Mouse (Mus musculus) kidney, adult 2 months (tissue): ENCODE results near the gene Sap30bp. TPM values are rescaled to one million over a fixed set of nuclear protein-coding genes. Genes with fewer than 3 reads are reported as not detected.

Source experiments
- DNase-seq: peaks from one replicate; pipeline ENCODE4 v3.0.0; 2021
- H3K27ac ChIP-seq: fragments of 200-500 bp; 2 replicates; pipeline ENCODE4 v1.5.1; 2012; ENCODE audit warnings: low read depth, low read length, control low read depth, inconsistent platforms; ENCODE audit not compliant: insufficient read depth
- H3K27me3 ChIP-seq: fragments of 200-500 bp; replicated peaks from 2 replicates; pipeline ENCODE4 v1.6.1; 2012; ENCODE audit warnings: mild to moderate bottlenecking, moderate library complexity, low read length, inconsistent platforms; ENCODE audit not compliant: control insufficient read depth, insufficient read depth
- H3K36me3 ChIP-seq: fragments of 200-500 bp; 2 replicates; pipeline ENCODE4 v1.6.1; 2012; ENCODE audit warnings: mild to moderate bottlenecking, moderate library complexity, low read length, inconsistent platforms; ENCODE audit not compliant: control insufficient read depth, insufficient read depth
- H3K4me1 ChIP-seq: fragments of 200-500 bp; 2 replicates; pipeline ENCODE4 v1.6.1; 2011; ENCODE audit warnings: low read length; ENCODE audit not compliant: control insufficient read depth, insufficient read depth
- H3K4me3 ChIP-seq: fragments of 200-500 bp; 2 replicates; pipeline ENCODE4 v1.5.1; 2011; ENCODE audit warnings: mild to moderate bottlenecking, low read depth, low read length, control low read depth; ENCODE audit not compliant: insufficient read depth
- CTCF ChIP-seq: fragments of 200-500 bp; conservative IDR thresholded peaks from 2 replicates; pipeline ENCODE4 v1.5.1; 2011; ENCODE audit warnings: low read depth, mild to moderate bottlenecking, control low read depth, low read length, moderate library complexity, mixed read lengths; ENCODE audit not compliant: insufficient read depth, insufficient read length
- POLR2A ChIP-seq: fragments of 200-500 bp; IDR thresholded peaks from one replicate; pipeline ENCODE4 v1.6.1; 2011; ENCODE audit warnings: low read depth, low read length, control low read depth
- WGBS: fragments of 180-500 bp; shearing (Covaris S2); methylation state at CpG from one replicate; pipeline ENCODE4 v1.1.7; 2018; 5-methylcytosine and 5-hydroxymethylcytosine counted together
- polyA plus RNA-seq: library from polyadenylated mRNA; depleted of rRNA; stranded (reverse); fragments of >200 nt; gene quantifications from 2 replicates; pipeline ENCODE4 v1.2.3, GENCODE M21; 2012

Sap30bp gene
- polyA plus RNA-seq, 1 experiment: 20.5 TPM

DNA sequence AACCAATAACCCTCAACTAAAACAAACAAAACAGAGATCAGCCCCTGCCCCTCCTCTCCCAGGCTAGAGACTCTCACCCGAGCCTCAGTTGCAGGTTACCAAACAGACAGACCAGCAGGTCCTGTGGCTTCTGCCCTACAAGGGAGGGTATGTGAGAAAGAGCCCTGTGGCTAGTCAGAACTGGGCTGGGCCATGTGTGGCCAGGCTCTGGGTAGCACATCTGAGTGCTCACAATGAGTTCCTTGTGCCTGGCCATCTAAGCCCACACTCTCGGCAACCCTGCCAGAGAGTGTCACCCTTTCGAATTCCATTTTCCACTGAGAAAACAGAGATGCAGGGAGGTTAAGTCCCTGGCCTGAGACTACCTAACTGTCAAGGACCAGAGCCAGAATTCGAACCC lies 59.0 kb downstream of the Sap30bp start:
- no peaks in the 10 kb centered on the region for H3K4me1 ChIP-seq
- TF ChIP-seq POLR2A (no peak), CTCF (no peak)
- no peaks in the 10 kb centered on the region for H3K27me3 ChIP-seq
- no peaks in the 10 kb centered on the region for H3K36me3 ChIP-seq
- no peak for DNase-seq
- H3K27ac ChIP-seq: no peak overlapping the region
- H3K4me3 ChIP-seq: no peak overlapping the region
- WGBS: 60% methylated on average over 4 of the region's 4 CpGs

DNA sequence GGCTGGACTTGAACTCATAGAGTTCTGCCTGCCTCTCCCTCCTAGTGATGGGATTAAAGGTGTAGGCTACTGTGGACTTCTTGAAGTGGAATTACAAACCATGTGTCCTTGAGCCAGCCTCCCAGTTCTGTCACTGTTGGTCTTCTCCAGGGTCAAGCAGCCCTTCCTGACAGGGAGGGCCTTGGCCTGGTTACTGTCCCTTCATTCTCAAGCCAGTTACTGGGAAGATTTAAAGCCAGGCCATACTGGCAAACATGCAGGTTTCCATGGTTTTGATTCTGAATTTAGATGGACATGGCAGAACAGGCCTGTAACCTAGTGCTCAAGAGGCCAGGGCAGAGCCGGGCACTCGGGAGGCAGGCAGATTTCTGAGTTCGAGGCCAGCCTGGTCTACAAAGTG lies 62.2 kb downstream of the Sap30bp start:
- Histone ChIP-seq H3K4me1 (no peaks in the 10 kb centered on the region), H3K36me3 (no peaks in the 10 kb centered on the region), H3K27ac (no peak overlapping the region), H3K27me3 (no peaks in the 10 kb centered on the region), H3K4me3 (no peak overlapping the region)
- no peak for TF ChIP-seq CTCF
- no peak for TF ChIP-seq POLR2A
- 85% methylated on average over 3 of the region's 3 CpGs for WGBS
- DNase-seq: no peak

DNA sequence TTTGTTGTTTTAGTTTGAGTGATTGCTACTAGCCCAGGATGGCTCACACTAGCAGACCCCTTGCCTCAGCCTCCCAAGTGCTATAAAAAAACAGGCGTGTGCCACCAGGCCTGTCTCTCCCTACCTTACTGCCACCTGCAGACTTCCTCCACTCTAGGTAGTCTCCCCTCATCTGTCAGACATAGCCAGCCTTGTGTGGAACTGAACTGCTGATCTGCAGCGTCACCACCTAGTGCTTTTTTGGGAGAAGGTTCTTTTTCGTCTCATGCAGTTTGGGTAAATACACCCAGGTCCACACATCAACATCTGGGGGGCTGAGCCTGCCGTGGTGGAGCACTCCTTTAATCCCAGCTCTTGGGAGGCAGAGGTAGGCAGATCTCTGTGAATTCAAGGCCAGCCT lies 64.0 kb downstream of the Sap30bp start:
- Histone ChIP-seq H3K36me3 (no peaks in the 10 kb centered on the region), H3K4me1 (no peaks in the 10 kb centered on the region), H3K4me3 (no peak overlapping the region), H3K27ac (no peak overlapping the region), H3K27me3 (no peaks in the 10 kb centered on the region)
- DNase-seq: no peak
- WGBS: 83% methylated on average over 4 of the region's 4 CpGs
- no peak for TF ChIP-seq POLR2A
- no peak for TF ChIP-seq CTCF

DNA sequence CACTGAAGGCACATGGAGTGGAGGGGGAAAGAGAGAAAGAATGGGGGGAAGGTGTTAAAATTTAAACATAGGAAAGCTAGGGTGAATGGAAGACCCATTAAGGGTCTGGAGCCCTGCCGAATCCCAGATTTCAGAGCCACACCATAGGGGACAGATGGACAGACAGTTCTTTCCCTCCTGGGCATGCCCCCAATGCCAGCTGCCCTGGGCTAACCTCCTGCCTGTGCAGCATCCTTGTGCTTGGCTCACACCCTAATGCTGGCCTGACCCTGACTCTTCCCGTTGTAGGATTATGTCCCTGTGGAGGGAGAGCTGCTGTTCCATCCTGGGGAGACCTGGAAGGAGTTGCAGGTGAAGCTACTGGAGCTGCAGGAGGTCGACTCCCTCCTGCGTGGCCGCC lies 64.6 kb downstream of the Sap30bp start:
- H3K27ac ChIP-seq: no peak overlapping the region
- no peaks in the 10 kb centered on the region for H3K36me3 ChIP-seq
- no peaks in the 10 kb centered on the region for H3K4me1 ChIP-seq
- no peak overlapping the region for H3K4me3 ChIP-seq
- no peaks in the 10 kb centered on the region for H3K27me3 ChIP-seq
- 67% methylated on average over 5 of the region's 5 CpGs for WGBS
- no peak for TF ChIP-seq POLR2A
- DNase-seq: no peak

DNA sequence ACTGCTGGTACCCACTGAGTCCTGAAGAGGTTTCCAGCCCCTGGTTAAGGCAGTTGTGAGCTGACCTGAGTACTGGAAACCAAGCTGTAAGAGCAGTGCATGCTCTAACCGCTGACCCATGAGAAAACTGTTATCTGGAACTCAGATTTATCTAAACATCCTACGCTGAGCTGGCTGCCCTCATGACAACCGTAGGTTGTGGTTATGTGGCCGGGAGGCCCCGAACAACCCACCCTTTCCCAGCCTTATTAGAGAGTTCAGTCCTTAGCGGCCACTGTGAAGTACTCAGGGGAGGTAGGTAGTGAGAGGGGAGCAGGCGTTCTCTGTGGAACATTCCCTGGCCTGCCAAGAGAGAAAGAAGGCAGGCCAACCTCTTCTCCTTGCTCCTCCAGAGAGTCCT lies 65.9 kb downstream of the Sap30bp start:
- WGBS: 64% methylated on average over 7 of the region's 7 CpGs
- Histone ChIP-seq H3K4me1 (no peaks in the 10 kb centered on the region), H3K36me3 (no peaks in the 10 kb centered on the region), H3K4me3 (no peak overlapping the region), H3K27me3 (no peaks in the 10 kb centered on the region), H3K27ac (no peak overlapping the region)
- no peak for TF ChIP-seq POLR2A
- no peak for TF ChIP-seq CTCF
- DNase-seq: no peak

DNA sequence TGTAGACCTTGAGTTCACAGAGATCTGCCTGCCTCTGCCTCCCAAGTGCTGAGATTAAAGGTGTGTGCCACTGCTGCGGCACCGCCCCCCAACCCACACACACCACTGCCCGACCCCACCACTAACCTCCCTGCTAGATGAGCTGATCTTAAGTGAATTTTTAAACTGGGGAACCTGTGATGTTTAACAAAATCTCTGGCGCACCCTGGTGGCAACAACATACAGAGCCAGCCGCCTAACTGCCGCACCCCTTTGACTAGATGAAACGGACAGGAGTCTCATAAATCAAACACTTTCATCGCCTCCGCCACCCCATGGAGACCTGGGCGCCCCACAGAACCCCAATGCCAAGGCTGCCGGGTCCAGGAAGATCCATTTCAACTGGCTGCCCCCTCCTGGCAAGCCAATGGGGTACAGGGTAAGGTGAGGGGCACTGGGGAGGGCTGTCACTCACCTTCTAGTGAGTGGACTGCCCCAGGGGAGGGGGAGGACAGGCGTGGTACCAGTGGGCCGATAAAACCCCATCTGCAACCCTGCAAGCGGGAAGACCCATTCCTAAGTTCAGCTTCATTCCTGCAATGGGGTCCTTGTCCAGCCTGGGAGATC lies 66.6 kb downstream of the Sap30bp start:
- no peak for TF ChIP-seq POLR2A
- peak; percentile 68 for TF ChIP-seq CTCF
- Histone ChIP-seq H3K4me3 (no peak overlapping the region), H3K4me1 (no peaks in the 10 kb centered on the region; the same call in 1 of the 2 replicates), H3K36me3 (no peaks in the 10 kb centered on the region), H3K27me3 (no peaks in the 10 kb centered on the region), H3K27ac (no peak overlapping the region)
- WGBS: 11% methylated on average over 14 of the region's 14 CpGs
- peak; percentile 81 for DNase-seq

DNA sequence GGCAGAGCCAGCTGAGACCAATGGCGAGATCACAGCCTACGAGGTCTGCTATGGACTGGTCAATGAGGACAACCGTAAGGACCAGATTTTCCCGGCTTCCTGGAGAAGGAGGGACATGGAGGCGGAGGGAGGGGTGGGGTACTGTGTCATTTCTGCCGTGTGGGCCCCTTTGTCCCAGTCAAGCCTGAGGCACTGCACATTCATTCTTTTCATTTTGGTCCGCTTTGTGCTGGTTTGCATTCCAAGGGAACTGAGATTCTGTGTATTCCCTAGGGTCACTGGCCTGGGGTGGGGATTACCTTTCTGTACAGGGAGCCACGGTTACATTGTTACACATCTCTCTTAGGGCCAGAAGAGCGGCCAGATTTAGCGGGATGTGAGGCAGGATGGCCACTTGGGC lies 67.5 kb downstream of the Sap30bp start:
- no peak for DNase-seq
- Histone ChIP-seq H3K4me1 (peaks cover 6% of the 10 kb centered on the region), H3K36me3 (no peaks in the 10 kb centered on the region), H3K4me3 (no peak overlapping the region), H3K27me3 (no peaks in the 10 kb centered on the region), H3K27ac (no peak overlapping the region)
- TF ChIP-seq POLR2A: no peak
- no peak for TF ChIP-seq CTCF
- 60% methylated on average over 10 of the region's 10 CpGs for WGBS
